Mouse (Mus musculus): ENCODE measurements at regions not wholly inside any gene's neighbourhood (a gene's known extent, or its start where the extent isn't known, plus 50 kb on each side); places are given as distances from the start of the nearest gene placed in this dataset.

DNA sequence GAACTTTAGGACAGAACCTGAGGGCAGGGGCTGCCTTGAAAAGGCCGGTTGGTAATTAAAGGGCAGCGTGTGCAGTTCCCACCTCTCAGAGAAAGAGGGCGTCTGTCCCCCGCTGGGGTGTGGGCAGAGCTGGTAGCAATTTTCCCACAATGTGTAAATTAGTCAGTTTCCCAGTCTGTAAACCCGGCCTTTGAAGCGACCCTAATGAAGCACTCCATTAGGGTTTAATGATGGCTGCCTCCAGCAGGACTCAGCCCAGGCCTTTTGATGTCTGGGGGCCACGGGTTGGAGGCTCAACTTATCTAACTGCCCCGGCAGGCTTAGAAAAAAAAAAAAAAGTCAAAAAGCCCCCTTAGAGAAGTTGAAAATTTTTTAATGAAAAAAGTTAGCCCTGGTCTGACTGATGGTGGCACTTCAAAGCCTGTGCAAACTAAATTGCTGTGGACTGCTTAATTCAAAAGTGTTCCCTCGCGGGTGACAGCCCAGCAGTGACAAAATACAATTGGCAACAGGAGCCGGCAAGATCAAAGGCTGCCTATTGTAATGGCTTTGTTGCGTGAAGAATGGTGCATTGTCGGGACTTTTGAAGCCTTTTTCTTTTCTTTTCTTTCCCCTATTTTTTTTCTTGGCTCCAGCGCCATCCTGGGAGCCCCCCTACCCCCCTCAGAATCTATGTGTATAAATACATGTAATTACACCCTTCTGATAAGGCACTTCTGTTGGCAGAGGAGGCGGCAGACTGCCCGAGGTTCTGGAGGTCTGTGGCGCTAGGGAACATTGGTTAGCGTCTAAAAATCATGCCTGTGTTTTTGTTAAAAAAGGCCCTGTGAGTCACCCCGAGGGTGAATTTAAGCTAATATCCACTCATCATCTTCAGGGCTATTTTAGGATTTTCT is 71.3 kb upstream of the Msx1 start:
- TF ChIP-seq POLR2A (IDR thresholded peaks at IDR 0.05; ENCODE audit: low read depth, low read length) (no peak), CTCF (IDR thresholded peaks at IDR 0.05; ENCODE audit: extremely low read depth, insufficient read length, insufficient replicate concordance, low read depth, low read length) (no peak)

Data from small intestine, adult 2 months (tissue).